Mouse (Mus musculus): ENCODE data around the gene Olfr703. TPM values are rescaled to one million over a fixed set of nuclear protein-coding genes. Genes with fewer than 3 reads are reported as not detected.

Olfr703 gene
- total RNA-seq (2023), result not detected

GRCm38 (mm10) chr7:106843060-106843459, at the start of gene Olfr703:
Olfr703 (plus strand) TSS chr7:106843360.

GRCm38 (mm10) chr7:106808734-106809133, 34.4 kb upstream of the Olfr703 start, which contains the start of gene Olfr700:
Olfr700 (minus strand) TSS chr7:106808834.

GRCm38 (mm10) chr7:106813829-106814228, 29.3 kb upstream of the Olfr703 start, which contains the start of gene Olfr701:
Olfr701 (plus strand) TSS chr7:106814129.

GRCm38 (mm10) chr7:106833793-106834192, 9.4 kb upstream of the Olfr703 start, which contains the start of gene Olfr702:
Olfr702 (minus strand) TSS chr7:106833893.

GRCm38 (mm10) chr7:106862885-106863284, 19.7 kb downstream of the Olfr703 start, which contains the start of gene Olfr704:
Olfr704 (plus strand) TSS chr7:106863185.

GRCm38 (mm10) chr7:106876791-106877190, 33.6 kb downstream of the Olfr703 start, which contains the start of gene Olfr705:
Olfr705 (minus strand) TSS chr7:106876891.

GRCm38 (mm10) chr7:106888062-106888461, 44.9 kb downstream of the Olfr703 start, which contains the start of gene Olfr706:
Olfr706 (minus strand) TSS chr7:106888162.

Other genes starting within 250 kb of the Olfr703 start
- gene Olfr693, start 162.8 kb upstream of the Olfr703 start, total RNA-seq (2023), result not detected
- gene Olfr694, start 151.5 kb upstream of the Olfr703 start, total RNA-seq (2023), result not detected
- not detected for gene Olfr695, start 127.0 kb upstream of the Olfr703 start, total RNA-seq (2023)
- gene Olfr697, start 100.9 kb upstream of the Olfr703 start, total RNA-seq (2023), result not detected
- gene Olfr698, start 88.0 kb upstream of the Olfr703 start, total RNA-seq (2023), result not detected
- gene Olfr699, start 50.2 kb upstream of the Olfr703 start, total RNA-seq (2023), result not detected
- not detected for gene Olfr700, start 34.5 kb upstream of the Olfr703 start, total RNA-seq (2023)
- gene Olfr701, start 29.2 kb upstream of the Olfr703 start, total RNA-seq (2023), result not detected
- not detected for gene Olfr702, start 9.5 kb upstream of the Olfr703 start, total RNA-seq (2023)
- not detected for gene Olfr704, start 19.8 kb downstream of the Olfr703 start, total RNA-seq (2023)
- gene Olfr705, start 33.5 kb downstream of the Olfr703 start, total RNA-seq (2023), result not detected
- not detected for gene Olfr706, start 44.8 kb downstream of the Olfr703 start, total RNA-seq (2023)
- not detected for gene Olfr707, start 57.9 kb downstream of the Olfr703 start, total RNA-seq (2023)
- gene Olfr1532-ps1, start 64.6 kb downstream of the Olfr703 start, total RNA-seq (2023), result not detected
- under 1 TPM; 0.15 to 0.18 TPM for gene Olfr709-ps1, start 88.9 kb downstream of the Olfr703 start, total RNA-seq (2023)
- not detected for gene Olfr710, start 105.0 kb downstream of the Olfr703 start, total RNA-seq (2023)
- gene Olfr6, start 120.6 kb downstream of the Olfr703 start, total RNA-seq (2023), result not detected
- not detected for gene Olfr711, start 132.1 kb downstream of the Olfr703 start, total RNA-seq (2023)
- gene Olfr2, start 162.7 kb downstream of the Olfr703 start, total RNA-seq (2023), result not detected
- gene Olfr713, start 187.8 kb downstream of the Olfr703 start, total RNA-seq (2023), result not detected
- not detected for gene Olfr714, start 227.6 kb downstream of the Olfr703 start, total RNA-seq (2023)
- gene Olfr17, start 249.9 kb downstream of the Olfr703 start, total RNA-seq (2023), result not detected